Mouse (Mus musculus) embryo, embryonic 10 days (tissue): ENCODE results near the gene Mavs.

Source experiments
- DNase-seq: peaks from one replicate; pipeline ENCODE4 v3.0.0-alpha.2; 2015; ENCODE audit warnings: low spot score

Gene Mavs

GRCm38 (mm10) chr2:131261481-131262212, 27.8 kb downstream of the Mavs start:
- DNase-seq, result peak; percentile 81

- DNase-seq, result peak; percentile 99
Observed at GRCm38 (mm10) chr2:131262213-131262672, 28.4 kb downstream of the Mavs start, which contains the start of gene Pank2. Gene Pank2, plus strand, starts transcription at chr2:131262495.

- peak; percentile 64 for DNase-seq
Observed at GRCm38 (mm10) chr2:131262680-131263670, 29.1 kb downstream of the Mavs start.

- DNase-seq, result no peak
Observed at GRCm38 (mm10) chr2:131264027-131264426, 30.2 kb downstream of the Mavs start.

GRCm38 (mm10) chr2:131265056-131265455, 31.2 kb downstream of the Mavs start:
- no peak for DNase-seq

- DNase-seq, result no peak
Observed at GRCm38 (mm10) chr2:131275493-131275892, 41.6 kb downstream of the Mavs start.

- no peak for DNase-seq
Observed at GRCm38 (mm10) chr2:131276722-131277121, 42.9 kb downstream of the Mavs start.

GRCm38 (mm10) chr2:131281596-131281995, 47.7 kb downstream of the Mavs start:
- no peak for DNase-seq

GRCm38 (mm10) chr2:131286276-131286675, 52.4 kb downstream of the Mavs start:
- DNase-seq, result no peak

GRCm38 (mm10) chr2:131290669-131291068, 56.8 kb downstream of the Mavs start:
- no peak for DNase-seq

GRCm38 (mm10) chr2:131296746-131297261, 62.9 kb downstream of the Mavs start:
- no peak for DNase-seq
